Mouse (Mus musculus) ovary, postnatal 14 days (tissue): ENCODE results near the gene Lgals7.
"Not testable (repeated sequence)": the region's sequence is repeated elsewhere in the genome, so short reads cannot be mapped to it uniquely, and the experiment has no call there.

Experiments used
- DNase-seq: peaks from one replicate; pipeline ENCODE4 v3.0.0; 2022; ENCODE audit warnings: low spot score

The Lgals7 gene

GRCm38 (mm10) chr7:28877856-28878255 is 14.2 kb downstream of the Lgals7 start:
- DNase-seq = no peak

- no peak for DNase-seq
Observed at GRCm38 (mm10) chr7:28879606-28880005, 16.0 kb downstream of the Lgals7 start.

GRCm38 (mm10) chr7:28880554-28880953 is 16.9 kb downstream of the Lgals7 start:
- no peak for DNase-seq

GRCm38 (mm10) chr7:28881199-28881598 is 17.5 kb downstream of the Lgals7 start, which contains the start of gene Capn12:
Capn12 (plus strand) TSS chr7:28881422.
- no peak for DNase-seq

GRCm38 (mm10) chr7:28883039-28883438 is 19.4 kb downstream of the Lgals7 start:
- DNase-seq = no peak

- DNase-seq = not testable (repeated sequence)
Observed at GRCm38 (mm10) chr7:28883704-28884103, 20.1 kb downstream of the Lgals7 start.

GRCm38 (mm10) chr7:28886486-28886885 is 22.8 kb downstream of the Lgals7 start:
- no peak for DNase-seq

GRCm38 (mm10) chr7:28888701-28889161 is 25.1 kb downstream of the Lgals7 start:
- no peak for DNase-seq

- DNase-seq = no peak
Observed at GRCm38 (mm10) chr7:28892601-28893000, 28.9 kb downstream of the Lgals7 start.

GRCm38 (mm10) chr7:28893643-28894265 is 30.1 kb downstream of the Lgals7 start:
- peak; percentile 46 for DNase-seq

- no peak for DNase-seq
Observed at GRCm38 (mm10) chr7:28894942-28895341, 31.3 kb downstream of the Lgals7 start.

- no peak for DNase-seq
Observed at GRCm38 (mm10) chr7:28897661-28898060, 34.0 kb downstream of the Lgals7 start.

- no peak for DNase-seq
Observed at GRCm38 (mm10) chr7:28899972-28900371, 36.3 kb downstream of the Lgals7 start.

GRCm38 (mm10) chr7:28901311-28902125 is 37.9 kb downstream of the Lgals7 start:
- no peak for DNase-seq

- DNase-seq = no peak
Observed at GRCm38 (mm10) chr7:28902180-28902579, 38.5 kb downstream of the Lgals7 start.

- DNase-seq = no peak
Observed at GRCm38 (mm10) chr7:28902809-28903208, 39.2 kb downstream of the Lgals7 start.

GRCm38 (mm10) chr7:28903778-28904177 is 40.1 kb downstream of the Lgals7 start:
- DNase-seq = no peak

- DNase-seq = no peak
Observed at GRCm38 (mm10) chr7:28907195-28907594, 43.5 kb downstream of the Lgals7 start.

- DNase-seq = no peak
Observed at GRCm38 (mm10) chr7:28911632-28912031, 48.0 kb downstream of the Lgals7 start.

GRCm38 (mm10) chr7:28913171-28913570 is 49.5 kb downstream of the Lgals7 start:
- no peak for DNase-seq
